Mouse (Mus musculus): ENCODE results near the gene Cphx3. TPM values are rescaled to one million over a fixed set of nuclear protein-coding genes. Genes with fewer than 3 reads are reported as not detected.
"Not testable (repeated sequence)": the region's sequence is repeated elsewhere in the genome, so short reads cannot be mapped to it uniquely, and the experiment has no call there.

Gene Cphx3
- polyA plus RNA-seq, 1 experiment from 2014 or later, result not detected

DNA sequence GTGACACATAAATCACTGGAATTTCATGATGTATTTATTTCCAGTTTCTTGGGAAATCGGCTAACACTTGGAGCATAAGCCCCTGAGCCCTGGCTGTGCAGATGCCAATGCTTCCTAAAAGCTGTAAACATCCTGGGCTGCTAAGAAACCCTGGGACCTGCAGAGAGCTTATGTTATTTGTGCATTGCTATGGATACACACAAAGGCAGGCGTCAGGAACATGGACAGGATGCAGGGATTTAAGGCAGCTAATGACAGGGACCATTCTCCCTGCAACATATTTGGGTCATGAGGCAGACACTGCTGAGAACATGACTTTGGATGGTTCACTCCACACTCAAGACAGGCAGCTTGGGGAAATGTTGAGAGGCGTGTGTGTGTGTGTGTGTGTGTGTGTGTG lies 115.8 kb downstream of the Cphx3 start:
- H3K9me3 ChIP-seq (replicated peaks; ENCODE audit: control insufficient read depth, low read length, poor library complexity, severe bottlenecking); H3K4me2 ChIP-seq (ENCODE audit: low read length); H3K27ac ChIP-seq (ENCODE audit: low read length); H3K27me3 ChIP-seq (ENCODE audit: control insufficient read depth, insufficient read depth, low read depth, low read length); H3K36me3 ChIP-seq (ENCODE audit: control insufficient read depth, insufficient read depth, low read length); H3K9ac ChIP-seq (ENCODE audit: low read depth, low read length); H3K4me3 ChIP-seq (ENCODE audit: low read depth, low read length); H3K4me1 ChIP-seq (ENCODE audit: control insufficient read depth, insufficient read depth, low read length); ATAC-seq: not testable (repeated sequence)
- WGBS, result no CpG with 5 or more reads among the region's 3 CpGs

DNA sequence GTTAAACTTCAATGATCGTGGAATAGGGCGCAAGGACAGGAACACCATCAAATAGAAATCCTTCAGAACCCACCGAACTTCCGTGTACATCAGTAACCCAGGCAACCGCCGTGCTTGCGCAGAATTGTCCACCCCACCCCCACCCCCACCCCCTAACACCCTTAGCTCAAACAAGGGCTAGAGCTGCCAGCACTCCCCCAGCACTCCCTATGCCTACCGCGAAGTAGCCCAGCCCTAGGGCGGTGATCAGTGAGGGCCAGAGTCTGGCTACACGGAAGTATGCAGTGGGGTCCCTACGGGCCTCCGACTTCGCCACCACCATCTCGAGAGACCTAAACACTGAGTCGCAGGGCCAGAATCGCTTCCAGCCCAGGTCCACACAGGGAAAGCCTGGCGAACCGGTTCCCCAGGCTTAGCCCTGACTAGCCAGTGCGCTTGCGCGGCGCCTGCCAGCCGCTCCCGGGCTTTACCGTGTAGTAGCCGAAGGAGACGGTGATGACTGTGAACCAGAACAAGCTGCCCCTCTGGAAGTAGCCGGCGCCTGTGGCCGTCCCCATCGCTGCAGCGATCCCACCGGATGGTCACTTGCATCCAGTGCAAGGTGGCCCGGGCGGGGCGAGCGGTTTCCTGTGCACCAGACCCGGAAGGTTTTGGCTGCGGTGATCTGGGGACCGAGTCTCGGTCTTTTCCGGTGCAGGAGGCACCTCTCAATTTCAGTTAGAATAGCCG lies 124.3 kb downstream of the Cphx3 start:
- no CpG with 5 or more reads among the region's 44 CpGs for WGBS
- peak; percentile 93 for ATAC-seq
- H3K4me3 ChIP-seq (ENCODE audit: low read depth, low read length); H3K36me3 ChIP-seq (ENCODE audit: control insufficient read depth, insufficient read depth, low read length); H3K4me1 ChIP-seq (ENCODE audit: control insufficient read depth, insufficient read depth, low read length); H3K27me3 ChIP-seq (ENCODE audit: control insufficient read depth, insufficient read depth, low read depth, low read length); H3K4me2 ChIP-seq (ENCODE audit: low read length); H3K27ac ChIP-seq (ENCODE audit: low read length); H3K9me3 ChIP-seq (replicated peaks; ENCODE audit: control insufficient read depth, low read length, poor library complexity, severe bottlenecking); H3K9ac ChIP-seq (ENCODE audit: low read depth, low read length): not testable (repeated sequence)

GRCm38 (mm10) chr14:26206926-26207247 lies 124.8 kb downstream of the Cphx3 start, which contains the start of gene Tmem254b:
Gene Tmem254b (minus strand): TSS chr14:26207041.
- H3K4me2 ChIP-seq (ENCODE audit: low read length); H3K4me1 ChIP-seq (ENCODE audit: control insufficient read depth, insufficient read depth, low read length); H3K4me3 ChIP-seq (ENCODE audit: low read depth, low read length); H3K9me3 ChIP-seq (replicated peaks; ENCODE audit: control insufficient read depth, low read length, poor library complexity, severe bottlenecking); H3K9ac ChIP-seq (ENCODE audit: low read depth, low read length); H3K27ac ChIP-seq (ENCODE audit: low read length); H3K36me3 ChIP-seq (ENCODE audit: control insufficient read depth, insufficient read depth, low read length); H3K27me3 ChIP-seq (ENCODE audit: control insufficient read depth, insufficient read depth, low read depth, low read length): not testable (repeated sequence)
- no CpG with 5 or more reads among the region's 10 CpGs for WGBS
- ATAC-seq, result peak; percentile 71

DNA sequence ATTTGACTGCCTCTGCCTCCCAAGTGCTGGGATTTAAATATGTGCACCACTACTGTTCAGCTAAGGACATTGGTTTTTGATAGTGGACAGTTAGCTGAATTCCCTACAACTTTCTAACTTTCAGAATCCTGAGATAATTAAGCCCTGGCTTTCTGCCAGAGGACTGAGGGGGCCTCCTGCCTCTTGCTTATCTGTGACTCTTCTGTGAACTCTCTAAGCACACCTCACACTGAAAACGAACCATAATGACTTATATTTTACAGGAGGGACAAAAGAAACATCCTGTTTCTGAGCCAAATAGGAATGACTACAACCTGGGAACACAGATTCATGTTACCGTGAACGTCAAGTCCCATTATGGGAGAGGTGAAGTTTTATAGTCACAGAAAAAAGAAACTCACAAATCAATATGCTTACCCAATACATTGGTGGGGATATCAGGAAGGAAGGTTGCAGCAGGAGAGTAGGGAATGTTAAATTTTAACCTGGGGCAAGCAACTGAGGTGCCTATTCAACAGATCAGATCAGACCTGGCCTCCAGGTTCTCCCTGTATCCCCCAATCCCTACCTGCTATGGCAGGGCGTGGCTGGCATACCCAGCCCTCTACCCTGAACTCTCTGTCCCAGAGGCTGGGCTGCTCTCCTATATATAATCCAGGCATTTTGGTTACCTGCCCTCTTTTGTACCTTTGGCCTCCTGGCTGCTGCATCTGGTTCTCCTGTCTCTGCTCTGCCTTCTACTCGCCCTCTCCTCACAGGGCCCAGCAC lies 134.3 kb downstream of the Cphx3 start:
- ATAC-seq; H3K9me3 ChIP-seq (replicated peaks; ENCODE audit: control insufficient read depth, low read length, poor library complexity, severe bottlenecking); H3K9ac ChIP-seq (ENCODE audit: low read depth, low read length); H3K27ac ChIP-seq (ENCODE audit: low read length); H3K4me2 ChIP-seq (ENCODE audit: low read length); H3K4me3 ChIP-seq (ENCODE audit: low read depth, low read length); H3K27me3 ChIP-seq (ENCODE audit: control insufficient read depth, insufficient read depth, low read depth, low read length); H3K4me1 ChIP-seq (ENCODE audit: control insufficient read depth, insufficient read depth, low read length); H3K36me3 ChIP-seq (ENCODE audit: control insufficient read depth, insufficient read depth, low read length): not testable (repeated sequence)
- WGBS, result no CpG with 5 or more reads among the region's 5 CpGs

GRCm38 (mm10) chr14:26237183-26237582 lies 155.1 kb downstream of the Cphx3 start:
- not testable (repeated sequence) for H3K27me3 ChIP-seq (ENCODE audit: control insufficient read depth, insufficient read depth, low read depth, low read length); H3K4me3 ChIP-seq (ENCODE audit: low read depth, low read length); H3K9me3 ChIP-seq (replicated peaks; ENCODE audit: control insufficient read depth, low read length, poor library complexity, severe bottlenecking); H3K27ac ChIP-seq (ENCODE audit: low read length); H3K36me3 ChIP-seq (ENCODE audit: control insufficient read depth, insufficient read depth, low read length); H3K9ac ChIP-seq (ENCODE audit: low read depth, low read length); H3K4me2 ChIP-seq (ENCODE audit: low read length); ATAC-seq; H3K4me1 ChIP-seq (ENCODE audit: control insufficient read depth, insufficient read depth, low read length)
- WGBS, result no CpG with 5 or more reads among the region's 2 CpGs

DNA sequence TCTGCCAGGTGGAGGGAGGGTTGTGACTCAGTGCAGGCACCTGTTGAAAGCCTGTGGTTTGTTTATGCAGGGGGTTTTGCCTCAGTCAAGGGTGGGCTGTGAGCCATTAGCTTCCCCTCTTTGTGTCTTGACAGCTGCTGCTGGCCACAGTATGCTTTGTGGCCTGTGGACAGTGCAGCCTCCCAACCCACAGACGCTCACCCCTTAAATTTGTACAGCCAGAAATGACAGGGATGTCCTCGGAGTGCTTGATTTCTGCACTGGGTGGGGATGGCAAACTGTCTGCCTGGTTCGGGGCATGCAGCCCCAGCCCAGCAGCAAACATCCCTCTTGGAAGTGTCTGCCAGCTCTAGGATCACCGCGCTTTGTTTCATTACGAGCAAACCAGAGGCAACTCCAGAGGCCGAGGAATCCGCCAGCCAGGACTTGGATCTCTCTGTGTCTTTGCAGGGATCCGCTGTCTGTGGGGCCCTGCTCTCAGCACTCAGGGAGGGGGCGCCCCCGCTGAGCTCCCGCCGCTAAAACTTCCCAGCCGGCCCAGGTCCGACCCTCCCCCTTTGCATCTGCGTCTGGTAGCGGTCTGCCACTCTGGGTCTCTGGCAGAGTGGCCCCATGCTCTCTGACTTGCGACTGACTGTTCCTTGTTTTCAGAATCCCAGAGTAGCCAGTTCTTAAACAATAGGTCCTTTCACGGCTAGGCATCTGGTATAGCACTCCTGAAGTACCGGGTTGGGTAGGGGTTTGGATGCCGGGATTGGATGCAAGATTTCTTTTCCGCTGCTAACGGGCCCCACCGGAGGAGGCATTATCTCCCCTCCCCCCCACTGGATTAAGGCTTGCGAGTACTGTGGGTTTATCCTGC lies 175.9 kb downstream of the Cphx3 start, which contains the start of gene Duxbl3:
Gene Duxbl3, plus strand, starts transcription at position 207 of the 862 bp plus-strand sequence.
- not testable (repeated sequence) for H3K4me2 ChIP-seq (ENCODE audit: low read length); H3K4me3 ChIP-seq (ENCODE audit: low read depth, low read length); H3K27ac ChIP-seq (ENCODE audit: low read length); H3K27me3 ChIP-seq (ENCODE audit: control insufficient read depth, insufficient read depth, low read depth, low read length); H3K9me3 ChIP-seq (replicated peaks; ENCODE audit: control insufficient read depth, low read length, poor library complexity, severe bottlenecking); H3K4me1 ChIP-seq (ENCODE audit: control insufficient read depth, insufficient read depth, low read length); H3K36me3 ChIP-seq (ENCODE audit: control insufficient read depth, insufficient read depth, low read length); H3K9ac ChIP-seq (ENCODE audit: low read depth, low read length)
- WGBS, result no CpG with 5 or more reads among the region's 25 CpGs
- ATAC-seq, result peak; percentile 84

DNA sequence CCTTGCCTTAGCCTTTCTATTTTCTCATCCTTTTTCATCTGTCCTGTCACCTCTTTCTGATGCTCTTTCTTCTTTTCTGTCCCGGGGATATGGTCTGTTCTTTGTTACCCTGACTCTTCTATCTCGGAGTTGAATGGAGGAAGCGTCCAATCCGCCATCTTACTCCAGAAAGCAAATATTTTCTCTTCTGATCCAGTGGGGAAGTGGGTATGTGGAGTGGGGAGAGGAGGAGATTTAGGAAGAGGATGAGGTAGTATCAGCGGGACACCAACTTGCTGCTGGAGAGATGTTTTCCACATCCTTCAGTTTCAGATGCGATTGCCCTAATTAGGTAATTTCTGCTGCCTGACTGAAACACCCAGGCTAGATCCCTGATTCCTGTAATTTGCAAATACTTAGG lies 176.6 kb downstream of the Cphx3 start:
- not testable (repeated sequence) for H3K9me3 ChIP-seq (replicated peaks; ENCODE audit: control insufficient read depth, low read length, poor library complexity, severe bottlenecking); H3K4me2 ChIP-seq (ENCODE audit: low read length); ATAC-seq; H3K9ac ChIP-seq (ENCODE audit: low read depth, low read length); H3K27ac ChIP-seq (ENCODE audit: low read length); H3K27me3 ChIP-seq (ENCODE audit: control insufficient read depth, insufficient read depth, low read depth, low read length); H3K4me3 ChIP-seq (ENCODE audit: low read depth, low read length); H3K36me3 ChIP-seq (ENCODE audit: control insufficient read depth, insufficient read depth, low read length); H3K4me1 ChIP-seq (ENCODE audit: control insufficient read depth, insufficient read depth, low read length)
- WGBS, result no CpG with 5 or more reads among the region's 6 CpGs
